Comparison of ENCODE assay signal across 9 mouse cellular contexts in genomic region chr4:141406516-141407299, GRCm38 (mm10). TPM values are rescaled to one million over a fixed set of nuclear protein-coding genes. Genes with fewer than 3 reads are reported as not detected.
A peak's percentile ranks its signal among the peaks of the same experiment; 100 is the strongest.
DNase-seq lines count a peak whose midpoint lies in the region; ATAC-seq and TF ChIP-seq lines count a peak whose summit lies in the region.
"Had no signal": no experiment of that assay in that cellular context is flagged by ENCODE, and none has a peak within 500 bp of the region (broad histone marks: within the 10 kb centered on the region; RNA-seq: fewer than 3 reads in every experiment).

No protein-coding gene starts in this region.

- dilution Hi-C loops in CH12.LX (cut with MboI; ENCODE audit: extremely low pct_ligation_motif_present, extremely low pct_unique_long_range_greater_than_20kb, low sequenced_read_pairs) = no loop called here

- no peaks in the 10 kb centered on the region for H3K9me3 ChIP-seq in kidney, embryonic 15.5 days (replicated peaks)
- H3K9me3 ChIP-seq in CH12.LX (replicated peaks; ENCODE audit: low read length) = no peaks in the 10 kb centered on the region
- H3K9me3 ChIP-seq in heart, embryonic 15.5 days (replicated peaks) = no peaks in the 10 kb centered on the region
- H3K9me3 ChIP-seq in forebrain, embryonic 13.5 days (replicated peaks) = no peaks in the 10 kb centered on the region
- H3K9me3 ChIP-seq: lung, embryonic 15.5 days had no signal

- H3K4me3 ChIP-seq in kidney, adult 2 months (ENCODE audit: insufficient read depth, low read depth, low read length) = no peak overlapping the region
- no peak overlapping the region for H3K4me3 ChIP-seq in kidney, embryonic 15.5 days (replicated peaks)
- H3K4me3 ChIP-seq in CH12.LX (replicated peaks in 1 of 3; ENCODE audit: low read depth in 2 of 3, low read length in 2 of 3, poor library complexity in 1 of 3) = no peak overlapping the region
- no peak overlapping the region for H3K4me3 ChIP-seq in heart, embryonic 15.5 days
- H3K4me3 ChIP-seq in forebrain, embryonic 13.5 days = no peak overlapping the region
- H3K4me3 ChIP-seq: lung, embryonic 15.5 days had no signal

- H3K27me3 ChIP-seq in kidney, adult 2 months (replicated peaks; ENCODE audit: control insufficient read depth, insufficient read depth, low read length) = no peaks in the 10 kb centered on the region
- peaks cover 4% of the 10 kb centered on the region; the same call in 1 of the 2 replicates for H3K27me3 ChIP-seq in kidney, embryonic 15.5 days
- peaks cover 8% of the 10 kb centered on the region for H3K27me3 ChIP-seq in CH12.LX (replicated peaks)
- H3K27me3 ChIP-seq in heart, embryonic 15.5 days = 0 out of 2 replicates have a peak, but pooled peaks cover 3% of the 10 kb centered on the region
- peaks cover 18% of the 10 kb centered on the region for H3K27me3 ChIP-seq in forebrain, embryonic 13.5 days
- H3K27me3 ChIP-seq: lung, embryonic 15.5 days had no signal

- ATAC-seq in kidney, embryonic 15.5 days (replicated peaks; ENCODE audit: low FRiP score) = no peak
- peak; percentile 47; the same call in 1 of the 2 replicates for ATAC-seq in heart, embryonic 15.5 days (replicated peaks; ENCODE audit: insufficient number of reproducible peaks, insufficient read depth, low FRiP score, low read depth)
- ATAC-seq in forebrain, embryonic 13.5 days = no peak

- H3K27ac ChIP-seq in kidney, adult 2 months (ENCODE audit: insufficient read depth, low read depth, low read length) = peak overlapping the region; percentile 45
- H3K27ac ChIP-seq in kidney, embryonic 15.5 days = no peak overlapping the region
- no peak overlapping the region for H3K27ac ChIP-seq in CH12.LX (ENCODE audit: insufficient read depth, low read depth)
- H3K27ac ChIP-seq in heart, embryonic 15.5 days = peak overlapping the region; percentile 59
- no peak overlapping the region for H3K27ac ChIP-seq in forebrain, embryonic 13.5 days
- H3K27ac ChIP-seq: lung, embryonic 15.5 days had no signal

- TF ChIP-seq EP300 in CH12.LX (IDR thresholded peaks at IDR 0.05; ENCODE audit: low read length) = no peak

- peaks cover 10% of the 10 kb centered on the region; the same call in 1 of the 2 replicates for H3K4me1 ChIP-seq in kidney, adult 2 months (ENCODE audit: control insufficient read depth, insufficient read depth, low read length)
- H3K4me1 ChIP-seq in kidney, embryonic 15.5 days = peaks cover 13% of the 10 kb centered on the region
- peaks cover 14 to 29% of the 10 kb centered on the region in 2 experiments for H3K4me1 ChIP-seq in CH12.LX (ENCODE audit: control insufficient read depth in 1 of 2, insufficient read depth in 2 of 2)
- H3K4me1 ChIP-seq in heart, embryonic 15.5 days (replicated peaks) = peaks cover 16% of the 10 kb centered on the region
- 0 out of 2 replicates have a peak, but pooled peaks cover 4% of the 10 kb centered on the region for H3K4me1 ChIP-seq in forebrain, embryonic 13.5 days

- no peak for TF ChIP-seq POLR2A in kidney, adult 2 months (IDR thresholded peaks at IDR 0.05; ENCODE audit: low read depth, low read length)
- TF ChIP-seq POLR2A in CH12.LX (IDR thresholded peaks at IDR 0.05; ENCODE audit: low read depth, low read length) = no peak

- H3K36me3 ChIP-seq in kidney, adult 2 months (ENCODE audit: control insufficient read depth, insufficient read depth, low read length) = no peaks in the 10 kb centered on the region
- no peaks in the 10 kb centered on the region for H3K36me3 ChIP-seq in kidney, embryonic 15.5 days
- H3K36me3 ChIP-seq in CH12.LX (replicated peaks in 1 of 2; ENCODE audit: control insufficient read depth in 1 of 2, insufficient read depth in 1 of 2, low read length in 1 of 2) = no peaks in the 10 kb centered on the region
- H3K36me3 ChIP-seq in heart, embryonic 15.5 days = no peaks in the 10 kb centered on the region
- no peaks in the 10 kb centered on the region for H3K36me3 ChIP-seq in forebrain, embryonic 13.5 days (ENCODE audit: poor library complexity, severe bottlenecking)
- H3K36me3 ChIP-seq: lung, embryonic 15.5 days had no signal

- peak; percentile 66 for DNase-seq in kidney, adult 2 months
- DNase-seq in CH12.LX (ENCODE audit: extremely low read depth) = peak; percentile 75
- DNase-seq in c-Kit-positive CD71-positive TER-119-negative erythroid progenitor cells, embryonic 14.5 days (ENCODE audit: low read depth) = peak; percentile 28
- peak; percentile 82 for DNase-seq in lung, postnatal 10 days
- peak; percentile 32 to 40 for DNase-seq in thymus, postnatal 36 days

- peak; percentile 77 for TF ChIP-seq RAD21 in CH12.LX (IDR thresholded peaks at IDR 0.05; ENCODE audit: low read depth, low read length)

- no peak overlapping the region for H3K4me2 ChIP-seq in kidney, embryonic 15.5 days
- H3K4me2 ChIP-seq in CH12.LX (ENCODE audit: insufficient read depth, low read depth, poor library complexity, severe bottlenecking) = no peak overlapping the region
- no peak overlapping the region for H3K4me2 ChIP-seq in heart, embryonic 15.5 days
- no peak overlapping the region for H3K4me2 ChIP-seq in forebrain, embryonic 13.5 days
- H3K4me2 ChIP-seq: lung, embryonic 15.5 days had no signal

- no peaks in the 10 kb centered on the region for H3K79me2 ChIP-seq in CH12.LX (replicated peaks; ENCODE audit: control insufficient read depth, extremely low read depth, insufficient read depth, poor library complexity, severe bottlenecking)

- in situ Hi-C loops in CH12.LX (cut with MboI; ENCODE audit: low pct_ligation_motif_present, low pct_unique_long_range_greater_than_20kb, low sequenced_read_pairs) = loop anchor here (5.0 to 25.0 kb wide), 3 partner anchors 176 to 681 kb away; partner anchors contain the start of gene Tmem51

- no peak overlapping the region for H3K9ac ChIP-seq in kidney, embryonic 15.5 days
- no peak overlapping the region for H3K9ac ChIP-seq in CH12.LX (ENCODE audit: insufficient read depth, low read depth)
- H3K9ac ChIP-seq in heart, embryonic 15.5 days = peak overlapping the region; percentile 34; the same call in 1 of the 2 replicates
- no peak overlapping the region for H3K9ac ChIP-seq in forebrain, embryonic 13.5 days
- H3K9ac ChIP-seq: lung, embryonic 15.5 days had no signal

- 29% methylated on average over 14 of the region's 14 CpGs for WGBS in kidney, adult 2 months
- 42% methylated on average over 14 of the region's 14 CpGs for WGBS in kidney, embryonic 15.5 days
- 31% methylated on average over 14 of the region's 14 CpGs for WGBS in heart, embryonic 15.5 days
- 38% methylated on average over 14 of the region's 14 CpGs for WGBS in forebrain, embryonic 13.5 days

- peak; percentile 61 for TF ChIP-seq CTCF in kidney, adult 2 months (conservative IDR thresholded peaks at IDR 0.05; ENCODE audit: insufficient read depth, insufficient read length, low read depth, low read length)
- peak; percentile 51 to 88; a peak in 3 of 4 replicates for TF ChIP-seq CTCF in CH12.LX (conservative IDR thresholded peaks at IDR 0.05 in 1 of 2, IDR thresholded peaks at IDR 0.05 in 1 of 2; ENCODE audit: low read depth in 2 of 2, low read length in 2 of 2)

TF ChIP-seq in CH12.LX, 34 proteins besides CTCF, POLR2A, EP300 and RAD21 (continues in another document):
- TF ChIP-seq SIN3A (IDR thresholded peaks at IDR 0.05; ENCODE audit: low read length) = no peak; the same call in 1 of the 2 replicates
- no peak for TF ChIP-seq MYC (IDR thresholded peaks at IDR 0.05; ENCODE audit: low read depth, low read length)

RNA-seq across cellular contexts. Expression of gene Clcnka, which starts 8.2 kb away (rescaled TPM):
- polyA plus RNA-seq in kidney, adult 2 months (2012; rRNA removed) = 99.3 and 105 TPM in 2 replicates
- polyA plus RNA-seq in kidney, embryonic 15.5 days (2015; fragmentation: Nextera tagmentation; extraction: Ambion mirVana) = 7.6 and 8.5 TPM in 2 replicates
- total RNA-seq in CH12.LX (2012; rRNA removed) (not detected in 2 replicates), CH12.LX (2014; rRNA removed) (not detected in 2 replicates)
- not detected in 2 replicates for polyA plus RNA-seq in CH12.LX (2012; ENCODE audit: insufficient read length, low read depth)
- polyA plus RNA-seq in heart, embryonic 15.5 days (2015; fragmentation: Nextera tagmentation; extraction: Ambion mirVana) = 0.05 and 0.06 TPM in 2 replicates
- polyA plus RNA-seq in forebrain, embryonic 13.5 days (2015; fragmentation: Nextera tagmentation; extraction: Ambion mirVana) = 0.10 TPM in 1 of 2 replicates, not detected in the other

RNA-seq across cellular contexts. Expression of gene Clcnkb, which starts 9.1 kb away (rescaled TPM):
- 286 and 318 TPM in 2 replicates for polyA plus RNA-seq in kidney, adult 2 months (2012; rRNA removed)
- polyA plus RNA-seq in kidney, embryonic 15.5 days (2015; fragmentation: Nextera tagmentation; extraction: Ambion mirVana) = 19.5 and 19.8 TPM in 2 replicates
- 0.51 and 1.1 TPM in 2 replicates for total RNA-seq in CH12.LX (2012; rRNA removed)
- total RNA-seq in CH12.LX (2014; rRNA removed) = 0.08 TPM in 2 replicates
- 0.24 and 0.42 TPM in 2 replicates for polyA plus RNA-seq in CH12.LX (2012; ENCODE audit: insufficient read length, low read depth)
- 0.39 and 0.60 TPM in 2 replicates for polyA plus RNA-seq in heart, embryonic 15.5 days (2015; fragmentation: Nextera tagmentation; extraction: Ambion mirVana)
- polyA plus RNA-seq in forebrain, embryonic 13.5 days (2015; fragmentation: Nextera tagmentation; extraction: Ambion mirVana) = not detected in 2 replicates
- polyA plus RNA-seq: lung, embryonic 15.5 days had no signal

RNA-seq across cellular contexts. Expression of gene Hspb7, which starts 13.9 kb away (rescaled TPM):
- 2.9 and 9.5 TPM in 2 replicates for polyA plus RNA-seq in kidney, adult 2 months (2012; rRNA removed)
- polyA plus RNA-seq in kidney, embryonic 15.5 days (2015; fragmentation: Nextera tagmentation; extraction: Ambion mirVana) = 1.0 and 1.1 TPM in 2 replicates
- total RNA-seq in CH12.LX (2012; rRNA removed) (0.04 TPM in 1 of 2 replicates, not detected in the other), CH12.LX (2014; rRNA removed) (not detected in 2 replicates)
- polyA plus RNA-seq in CH12.LX (2012; ENCODE audit: insufficient read length, low read depth) = not detected in 2 replicates
- polyA plus RNA-seq in heart, embryonic 15.5 days (2015; fragmentation: Nextera tagmentation; extraction: Ambion mirVana) = 220 and 234 TPM in 2 replicates
- polyA plus RNA-seq in forebrain, embryonic 13.5 days (2015; fragmentation: Nextera tagmentation; extraction: Ambion mirVana) = not detected in 2 replicates

RNA-seq across cellular contexts. Expression of gene Srarp, which starts 29.2 kb away (rescaled TPM):
- 0.11 and 0.14 TPM in 2 replicates for polyA plus RNA-seq in kidney, adult 2 months (2012; rRNA removed)
- polyA plus RNA-seq in kidney, embryonic 15.5 days (2015; fragmentation: Nextera tagmentation; extraction: Ambion mirVana) = not detected in 2 replicates
- not detected in 2 replicates for total RNA-seq in CH12.LX (2012; rRNA removed)
- total RNA-seq in CH12.LX (2014; rRNA removed) = not detected in 2 replicates
- polyA plus RNA-seq in CH12.LX (2012; ENCODE audit: insufficient read length, low read depth) = not detected in 2 replicates
- not detected in 2 replicates for polyA plus RNA-seq in heart, embryonic 15.5 days (2015; fragmentation: Nextera tagmentation; extraction: Ambion mirVana)
- not detected in 2 replicates for polyA plus RNA-seq in forebrain, embryonic 13.5 days (2015; fragmentation: Nextera tagmentation; extraction: Ambion mirVana)
- polyA plus RNA-seq: lung, embryonic 15.5 days had no signal

RNA-seq across cellular contexts. Expression of gene Zbtb17, which starts 37.7 kb away (rescaled TPM):
- 23.4 and 28.9 TPM in 2 replicates for polyA plus RNA-seq in kidney, adult 2 months (2012; rRNA removed)
- polyA plus RNA-seq in kidney, embryonic 15.5 days (2015; fragmentation: Nextera tagmentation; extraction: Ambion mirVana) = 39.8 and 40.4 TPM in 2 replicates
- total RNA-seq in CH12.LX (2012; rRNA removed) (45.3 and 47.6 TPM in 2 replicates), CH12.LX (2014; rRNA removed) (20.4 and 21.4 TPM in 2 replicates)
- 49.7 and 51.2 TPM in 2 replicates for polyA plus RNA-seq in CH12.LX (2012; ENCODE audit: insufficient read length, low read depth)
- 17.9 and 22.5 TPM in 2 replicates for polyA plus RNA-seq in heart, embryonic 15.5 days (2015; fragmentation: Nextera tagmentation; extraction: Ambion mirVana)
- 60.9 and 63.7 TPM in 2 replicates for polyA plus RNA-seq in forebrain, embryonic 13.5 days (2015; fragmentation: Nextera tagmentation; extraction: Ambion mirVana)

Comparison
In these comparisons a context has a peak if more than half of its experiments do, and no peak if none do; other contexts are left out.
1. H3K27ac ChIP-seq: peak in kidney, adult 2 months (single experiment) and heart, embryonic 15.5 days (single experiment); none in kidney, embryonic 15.5 days (single experiment), CH12.LX (single experiment) and forebrain, embryonic 13.5 days (single experiment).
2. RNA of gene Clcnka, which starts 8.2 kb away (polyA plus RNA-seq): 99.3 to 105 TPM in kidney, adult 2 months; 7.6 to 8.5 TPM in kidney, embryonic 15.5 days, 0.10 TPM in forebrain, embryonic 13.5 days, 0.05 to 0.06 TPM in heart, embryonic 15.5 days and not detected in CH12.LX; every median in the first group is over 10 times any median in the second.
3. DNase-seq: peak in every context shown above with its lines; median percentile 82 in lung, postnatal 10 days; 75 in CH12.LX; 66 in kidney, adult 2 months; 36 in thymus, postnatal 36 days; 28 in c-Kit-positive CD71-positive TER-119-negative erythroid progenitor cells, embryonic 14.5 days.
4. RNA of gene Clcnkb, which starts 9.1 kb away (polyA plus RNA-seq): 286 to 318 TPM in kidney, adult 2 months and 19.5 to 19.8 TPM in kidney, embryonic 15.5 days; 0.39 to 0.60 TPM in heart, embryonic 15.5 days, 0.24 to 0.42 TPM in CH12.LX and not detected in forebrain, embryonic 13.5 days; every median in the first group is over 10 times any median in the second.
5. RNA of gene Hspb7, which starts 13.9 kb away (polyA plus RNA-seq): 220 to 234 TPM in heart, embryonic 15.5 days; 2.9 to 9.5 TPM in kidney, adult 2 months, 1.0 to 1.1 TPM in kidney, embryonic 15.5 days, not detected in CH12.LX and not detected in forebrain, embryonic 13.5 days; every median in the first group is over 10 times any median in the second.